Mouse (Mus musculus) forebrain, embryonic 13.5 days (tissue): ENCODE measurements around the gene D6Ertd527e. TPM values are rescaled to one million over a fixed set of nuclear protein-coding genes. Genes with fewer than 3 reads are reported as not detected.

Experiments
- ATAC-seq: fragments of 200-750 bp; cut with Nextera tagmentation; 2 replicates; pipeline ENCODE4 v1.8.0; 2017
- H3K27ac ChIP-seq: fragments of 300-500 bp; sonication (generic); 2 replicates; pipeline ENCODE4 v1.5.1; 2015; ENCODE audit warnings: inconsistent platforms, mild to moderate bottlenecking, moderate library complexity
- H3K27me3 ChIP-seq: fragments of 300-500 bp; sonication (generic); 2 replicates; pipeline ENCODE4 v1.6.1; 2015; ENCODE audit warnings: mild to moderate bottlenecking, inconsistent platforms
- H3K36me3 ChIP-seq: fragments of 300-500 bp; sonication (generic); 2 replicates; pipeline ENCODE4 v1.6.1; 2015; ENCODE audit warnings: mild to moderate bottlenecking, inconsistent platforms; ENCODE audit not compliant: poor library complexity, severe bottlenecking
- H3K4me1 ChIP-seq: fragments of 300-500 bp; sonication (generic); 2 replicates; pipeline ENCODE4 v1.6.1; 2015; ENCODE audit warnings: inconsistent platforms
- H3K4me2 ChIP-seq: fragments of 300-500 bp; sonication (generic); 2 replicates; pipeline ENCODE4 v1.6.1; 2015; ENCODE audit warnings: inconsistent platforms, mild to moderate bottlenecking, moderate library complexity
- H3K4me3 ChIP-seq: fragments of 300-500 bp; sonication (generic); 2 replicates; pipeline ENCODE4 v1.5.1; 2015; ENCODE audit warnings: mild to moderate bottlenecking, inconsistent platforms
- H3K9ac ChIP-seq: fragments of 300-500 bp; sonication (generic); 2 replicates; pipeline ENCODE4 v1.6.1; 2015; ENCODE audit warnings: mild to moderate bottlenecking, inconsistent platforms
- H3K9me3 ChIP-seq: fragments of 300-500 bp; sonication (generic); replicated peaks from 2 replicates; pipeline ENCODE4 v1.6.1; 2016; ENCODE audit warnings: inconsistent platforms
- WGBS: fragments of 180-500 bp; shearing (Covaris S2); methylation state at CpG from one replicate; pipeline ENCODE4 v1.1.7; 2015; 5-methylcytosine and 5-hydroxymethylcytosine counted together
- polyA plus RNA-seq: library from polyadenylated mRNA; unstranded; fragments of >200 nt; fragmentation: Nextera tagmentation; extraction: Ambion mirVana; gene quantifications from 2 replicates; pipeline ENCODE4 v1.2.1, GENCODE M21; 2015

The D6Ertd527e gene
- 0.14 and 0.18 TPM in 2 replicates for polyA plus RNA-seq

DNA sequence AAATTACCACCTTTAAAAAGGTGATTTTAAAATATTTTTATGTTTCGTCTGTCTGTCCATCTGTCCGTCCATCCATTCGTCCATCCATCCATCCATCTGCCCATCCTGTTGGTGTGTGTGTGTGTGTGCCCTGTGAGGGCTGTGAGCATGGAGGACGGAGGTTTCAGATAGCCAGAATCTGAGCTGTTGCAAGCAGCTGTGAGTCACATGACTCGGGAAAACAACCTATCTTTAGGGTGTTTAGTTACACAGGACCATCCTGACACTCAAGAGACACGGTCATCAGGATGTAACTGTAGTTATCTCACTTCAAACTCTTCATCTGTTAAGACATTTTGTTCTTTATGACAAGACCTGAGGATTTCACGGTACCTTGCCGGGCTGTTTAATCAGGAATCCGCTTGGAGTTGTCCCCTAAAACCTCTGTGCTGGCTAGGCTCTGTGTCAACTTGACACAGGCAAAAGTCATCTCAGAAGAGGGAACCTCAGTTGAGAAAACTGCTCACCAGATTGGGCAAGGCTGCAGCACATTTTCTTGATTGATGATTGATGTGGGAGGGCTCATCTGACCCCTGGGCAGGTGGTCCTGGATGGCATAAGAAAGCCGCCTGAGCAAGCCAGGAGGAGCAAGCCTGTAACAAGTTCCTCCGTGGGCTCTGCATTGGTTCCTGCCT is at the start of gene D6Ertd527e:
Gene D6Ertd527e (plus strand): TSS at position 624 of the 674 bp plus-strand sequence.
- H3K27me3 ChIP-seq: no peaks in the 10 kb centered on the region
- no peaks in the 10 kb centered on the region for H3K9me3 ChIP-seq
- H3K27ac ChIP-seq: no peak within 1 kb of the TSS
- ATAC-seq: no peak
- no peak within 1 kb of the TSS for H3K4me2 ChIP-seq
- H3K9ac ChIP-seq: no peak within 1 kb of the TSS
- no peak within 1 kb of the TSS for H3K4me3 ChIP-seq
- WGBS: 86% methylated on average over 11 of the region's 11 CpGs
- H3K36me3 ChIP-seq: no peaks in the 10 kb centered on the region
- peaks cover 11% of the 10 kb centered on the region for H3K4me1 ChIP-seq

DNA sequence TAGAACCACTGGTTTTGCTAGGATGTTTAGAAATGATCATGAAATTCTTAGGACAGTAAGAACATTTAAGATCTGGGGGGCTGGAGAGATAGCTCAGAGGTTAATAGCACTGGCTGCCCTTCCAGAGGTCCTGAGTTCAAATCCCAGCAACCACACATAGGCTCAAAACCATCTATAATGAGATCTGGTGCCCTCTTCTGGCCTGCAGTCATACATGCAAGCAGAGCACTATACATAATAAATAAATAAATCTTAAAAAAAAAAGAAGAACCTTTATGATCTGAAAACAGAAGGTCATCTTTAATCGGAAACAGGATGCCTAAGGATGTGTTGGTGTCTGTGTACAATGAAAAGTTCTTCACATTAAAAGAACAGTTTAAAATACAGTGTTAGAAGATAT is 44.8 kb upstream of the D6Ertd527e start:
- 89% methylated on average over 1 of the region's 1 CpGs for WGBS
- no peak overlapping the region for H3K9ac ChIP-seq
- ATAC-seq: no peak

DNA sequence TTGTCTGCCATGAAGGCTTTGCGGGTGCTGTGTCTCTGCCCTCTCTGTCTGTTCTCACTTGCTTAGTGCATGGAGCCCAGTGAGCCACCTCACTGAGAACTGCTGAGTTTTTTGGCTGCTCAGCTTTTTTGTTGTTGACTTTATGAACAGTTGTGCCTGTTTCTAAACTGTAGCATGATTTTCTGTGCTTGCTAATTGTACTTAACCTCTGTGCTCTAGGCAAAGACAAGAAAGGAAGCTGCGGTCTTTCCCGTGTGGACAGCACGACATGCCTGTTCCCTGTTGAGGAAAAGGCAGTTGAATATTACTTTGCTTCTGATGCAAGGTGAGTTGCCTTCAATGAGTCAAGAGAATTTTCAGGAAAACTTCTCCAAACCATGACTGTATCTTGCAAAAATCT is 41.0 kb upstream of the D6Ertd527e start:
- no peaks in the 10 kb centered on the region for H3K4me1 ChIP-seq
- WGBS: 96% methylated on average over 4 of the region's 4 CpGs
- no peak overlapping the region for H3K4me2 ChIP-seq
- no peaks in the 10 kb centered on the region for H3K27me3 ChIP-seq
- no peaks in the 10 kb centered on the region for H3K9me3 ChIP-seq
- H3K27ac ChIP-seq: no peak overlapping the region
- no peak for ATAC-seq
- no peak overlapping the region for H3K9ac ChIP-seq
- H3K4me3 ChIP-seq: no peak overlapping the region
- H3K36me3 ChIP-seq: peaks cover 85% of the 10 kb centered on the region

More for the DNA sequence above, 44.8 kb upstream of the D6Ertd527e start:
- peaks cover 82% of the 10 kb centered on the region for H3K36me3 ChIP-seq
- no peaks in the 10 kb centered on the region for H3K9me3 ChIP-seq
- no peak overlapping the region for H3K4me3 ChIP-seq
- no peak overlapping the region for H3K27ac ChIP-seq
- H3K4me2 ChIP-seq: no peak overlapping the region
- no peaks in the 10 kb centered on the region for H3K4me1 ChIP-seq
- H3K27me3 ChIP-seq: no peaks in the 10 kb centered on the region

DNA sequence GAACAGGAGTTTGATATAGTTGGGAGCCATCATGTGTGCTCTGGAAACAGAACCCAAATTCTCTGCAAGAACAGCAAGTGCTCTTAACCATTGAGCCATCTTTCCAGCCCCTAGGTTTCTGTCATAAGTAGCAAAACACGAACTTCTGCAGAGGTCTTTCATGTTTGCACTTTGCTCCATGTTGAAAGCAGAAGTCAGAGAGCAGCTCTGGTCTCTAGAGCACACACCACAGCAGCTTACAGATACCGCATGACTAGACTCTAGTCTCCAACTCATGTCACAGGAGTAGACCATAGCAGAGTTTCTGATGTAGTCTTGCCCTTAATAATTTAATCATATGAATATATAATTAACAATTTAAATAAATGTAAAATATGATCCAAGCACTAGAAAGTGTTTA is 36.3 kb upstream of the D6Ertd527e start:
- no peaks in the 10 kb centered on the region for H3K4me1 ChIP-seq
- H3K9ac ChIP-seq: no peak overlapping the region
- no peak overlapping the region for H3K4me2 ChIP-seq
- no peaks in the 10 kb centered on the region for H3K9me3 ChIP-seq
- 92% methylated on average over 2 of the region's 2 CpGs for WGBS
- ATAC-seq: no peak
- no peak overlapping the region for H3K27ac ChIP-seq
- H3K4me3 ChIP-seq: no peak overlapping the region
- no peaks in the 10 kb centered on the region for H3K27me3 ChIP-seq
- H3K36me3 ChIP-seq: peaks cover 88% of the 10 kb centered on the region

DNA sequence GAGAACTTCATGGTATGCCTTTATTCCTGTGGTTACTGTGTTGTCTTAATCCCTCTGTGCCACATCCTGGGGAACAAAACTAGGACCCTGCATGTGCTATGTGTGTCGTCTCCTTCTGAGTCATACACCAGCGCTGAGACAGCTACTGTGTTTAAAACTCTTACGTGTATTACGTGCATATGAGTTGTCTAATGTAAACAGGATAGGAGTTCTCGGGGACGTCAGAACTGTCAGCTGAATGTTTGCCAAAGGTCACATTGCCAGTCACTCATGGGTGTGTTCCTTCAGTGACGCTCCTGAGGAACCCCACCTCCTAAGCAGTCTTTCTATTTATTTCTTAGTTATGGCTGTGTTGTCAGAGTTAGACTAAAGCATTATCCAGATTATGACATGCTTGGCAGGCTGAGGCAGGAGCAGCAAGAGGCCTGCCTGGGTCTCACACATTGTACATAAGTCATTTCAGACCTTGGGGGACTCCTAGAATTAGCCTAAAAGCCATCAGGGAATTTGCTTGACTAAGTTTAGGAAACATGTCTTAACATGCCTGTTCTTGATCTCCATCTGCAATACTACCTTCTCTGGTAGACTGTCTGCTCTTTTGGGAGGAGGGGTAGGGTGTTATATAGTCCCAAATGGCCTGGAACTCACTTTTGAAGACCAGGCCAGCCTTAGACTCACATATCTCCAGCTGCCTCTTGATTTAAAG is 35.2 kb upstream of the D6Ertd527e start:
- ATAC-seq: no peak
- no peak overlapping the region for H3K4me2 ChIP-seq
- H3K9me3 ChIP-seq: no peaks in the 10 kb centered on the region
- H3K36me3 ChIP-seq: peaks cover 84% of the 10 kb centered on the region
- no peak overlapping the region for H3K9ac ChIP-seq
- 93% methylated on average over 7 of the region's 7 CpGs for WGBS
- no peak overlapping the region for H3K4me3 ChIP-seq
- H3K27ac ChIP-seq: no peak overlapping the region
- no peaks in the 10 kb centered on the region for H3K27me3 ChIP-seq
- H3K4me1 ChIP-seq: no peaks in the 10 kb centered on the region

DNA sequence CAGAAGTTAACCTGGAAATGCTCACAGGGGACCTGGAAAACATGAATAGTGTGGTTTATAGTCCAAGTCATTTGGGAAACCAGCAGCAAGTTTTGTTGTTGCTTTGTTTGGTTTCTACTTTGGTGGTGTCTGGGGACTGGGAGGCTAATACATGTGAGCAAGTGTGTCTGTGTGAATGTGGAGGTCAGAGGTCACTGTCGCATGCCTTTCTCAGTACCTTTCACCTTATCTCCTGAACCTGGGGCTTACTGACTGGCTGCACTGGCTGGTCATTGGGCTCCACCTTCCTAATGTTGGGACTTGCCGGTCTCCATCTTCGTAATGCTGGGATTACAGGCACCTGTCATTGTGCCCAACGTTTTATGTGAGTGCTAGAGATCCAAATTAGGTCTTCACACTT is 33.9 kb upstream of the D6Ertd527e start:
- Histone ChIP-seq H3K4me1 (no peaks in the 10 kb centered on the region), H3K9ac (no peak overlapping the region), H3K36me3 (peaks cover 75% of the 10 kb centered on the region), H3K9me3 (no peaks in the 10 kb centered on the region), H3K4me2 (no peak overlapping the region), H3K27me3 (no peaks in the 10 kb centered on the region), H3K27ac (no peak overlapping the region), H3K4me3 (no peak overlapping the region)
- no peak for ATAC-seq
- WGBS: 93% methylated on average over 4 of the region's 4 CpGs

DNA sequence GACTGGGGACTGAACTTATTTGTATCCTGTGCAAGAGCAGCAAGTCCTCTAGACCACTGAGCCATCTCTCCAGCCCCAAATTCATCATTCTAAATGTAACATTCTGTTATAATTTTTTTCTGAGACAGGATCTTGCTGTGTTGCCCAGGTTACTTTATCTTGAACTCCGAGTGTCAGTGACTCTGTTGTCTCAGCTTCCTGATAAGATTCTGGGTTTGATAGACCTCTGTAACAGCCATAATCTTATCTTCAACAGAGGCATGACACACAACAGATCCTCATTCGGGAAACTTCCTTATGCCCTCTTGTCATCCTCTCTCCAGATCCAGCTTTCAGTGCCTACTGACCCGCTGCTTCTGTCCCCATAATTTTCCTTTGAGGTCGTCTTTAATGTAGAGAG is 31.8 kb upstream of the D6Ertd527e start:
- Histone ChIP-seq H3K36me3 (peaks cover 66% of the 10 kb centered on the region), H3K27me3 (no peaks in the 10 kb centered on the region)
- 93% methylated on average over 4 of the region's 4 CpGs for WGBS

DNA sequence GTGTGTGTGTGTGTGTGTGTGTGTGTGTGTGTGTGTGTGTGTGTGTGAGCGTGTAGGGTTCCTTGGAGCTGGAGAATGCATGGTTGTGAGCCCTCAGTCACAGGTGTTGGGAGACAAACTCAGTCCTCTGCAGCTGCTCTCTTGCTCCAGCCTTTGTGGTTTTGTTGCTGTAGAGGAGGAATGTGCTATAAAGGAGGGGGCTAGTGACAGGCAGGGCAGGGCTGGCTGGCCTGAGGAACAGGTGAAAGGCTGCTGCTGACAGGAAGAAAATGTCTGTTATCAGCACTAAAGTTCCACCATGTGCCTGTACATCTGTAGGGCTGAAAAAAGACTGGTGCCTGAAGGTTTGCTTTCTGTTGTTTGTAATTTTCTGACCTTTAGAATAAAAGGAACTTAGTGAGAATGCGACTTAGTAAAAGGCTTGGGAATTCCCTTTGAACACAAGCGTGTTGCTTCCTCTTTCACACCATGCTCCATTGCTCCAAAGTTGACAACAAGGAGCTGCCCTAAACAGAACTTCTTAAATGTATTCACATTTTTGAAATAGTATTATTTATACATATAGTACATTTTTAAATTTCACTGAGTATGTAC is 29.4 kb upstream of the D6Ertd527e start:
- Histone ChIP-seq H3K4me2 (no peak overlapping the region), H3K4me3 (no peak overlapping the region), H3K27ac (no peak overlapping the region), H3K4me1 (no peaks in the 10 kb centered on the region), H3K36me3 (peaks cover 60% of the 10 kb centered on the region), H3K27me3 (no peaks in the 10 kb centered on the region), H3K9ac (no peak overlapping the region), H3K9me3 (no peaks in the 10 kb centered on the region)
- WGBS: 83% methylated on average over 3 of the region's 3 CpGs
- ATAC-seq: no peak

More for the DNA sequence above, 31.8 kb upstream of the D6Ertd527e start:
- no peaks in the 10 kb centered on the region for H3K9me3 ChIP-seq
- no peak overlapping the region for H3K4me3 ChIP-seq
- H3K9ac ChIP-seq: no peak overlapping the region
- no peak overlapping the region for H3K4me2 ChIP-seq
- H3K27ac ChIP-seq: no peak overlapping the region
- no peaks in the 10 kb centered on the region for H3K4me1 ChIP-seq
- no peak for ATAC-seq

DNA sequence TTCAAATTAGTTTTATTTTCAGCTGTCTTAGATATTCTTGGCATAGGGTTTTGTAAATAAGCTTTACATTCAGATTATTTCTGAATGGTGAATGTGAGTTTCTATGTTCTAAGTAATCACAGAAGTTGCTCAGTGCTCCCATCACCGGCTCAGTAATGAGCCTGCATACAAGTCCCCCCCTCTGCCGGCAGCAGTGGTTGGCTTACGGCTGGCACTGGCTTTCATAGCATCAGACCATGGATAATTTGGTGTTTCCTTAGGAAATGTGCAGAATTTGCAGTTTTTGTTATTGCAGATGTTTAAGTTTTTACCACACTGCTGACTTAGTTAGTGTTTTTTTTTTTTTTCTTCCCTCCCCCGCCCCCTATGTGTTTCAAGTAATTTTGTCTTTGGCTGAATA is 25.1 kb upstream of the D6Ertd527e start:
- WGBS: 85% methylated on average over 4 of the region's 4 CpGs
- Histone ChIP-seq H3K4me1 (no peaks in the 10 kb centered on the region), H3K36me3 (peaks cover 66% of the 10 kb centered on the region), H3K9ac (no peak overlapping the region), H3K27me3 (no peaks in the 10 kb centered on the region), H3K27ac (no peak overlapping the region), H3K4me2 (no peak overlapping the region), H3K9me3 (no peaks in the 10 kb centered on the region), H3K4me3 (no peak overlapping the region)
- no peak for ATAC-seq

DNA sequence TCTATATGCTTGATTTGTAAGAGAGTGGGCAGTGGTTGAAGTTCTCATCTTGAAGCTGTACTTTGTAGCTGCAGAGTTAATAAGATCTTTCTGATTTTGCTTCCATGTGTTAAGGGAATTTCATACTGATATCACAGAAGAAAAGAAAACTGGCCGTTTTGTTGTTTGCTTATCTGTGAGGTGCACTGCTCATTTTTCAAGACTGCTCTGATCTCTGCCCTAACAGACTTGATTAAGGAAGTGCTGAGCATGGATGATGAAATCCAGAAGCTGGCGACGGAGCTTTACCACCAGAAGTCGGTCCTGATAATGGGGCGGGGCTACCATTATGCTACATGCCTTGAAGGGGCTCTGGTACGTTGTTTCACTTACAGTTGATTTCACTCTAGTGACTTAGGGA is 19.5 kb upstream of the D6Ertd527e start:
- Histone ChIP-seq H3K4me1 (no peaks in the 10 kb centered on the region), H3K9ac (no peak overlapping the region), H3K9me3 (no peaks in the 10 kb centered on the region), H3K4me2 (no peak overlapping the region), H3K27me3 (no peaks in the 10 kb centered on the region), H3K36me3 (peaks cover 89% of the 10 kb centered on the region), H3K4me3 (no peak overlapping the region), H3K27ac (no peak overlapping the region)
- ATAC-seq: no peak
- WGBS: 90% methylated on average over 6 of the region's 6 CpGs

DNA sequence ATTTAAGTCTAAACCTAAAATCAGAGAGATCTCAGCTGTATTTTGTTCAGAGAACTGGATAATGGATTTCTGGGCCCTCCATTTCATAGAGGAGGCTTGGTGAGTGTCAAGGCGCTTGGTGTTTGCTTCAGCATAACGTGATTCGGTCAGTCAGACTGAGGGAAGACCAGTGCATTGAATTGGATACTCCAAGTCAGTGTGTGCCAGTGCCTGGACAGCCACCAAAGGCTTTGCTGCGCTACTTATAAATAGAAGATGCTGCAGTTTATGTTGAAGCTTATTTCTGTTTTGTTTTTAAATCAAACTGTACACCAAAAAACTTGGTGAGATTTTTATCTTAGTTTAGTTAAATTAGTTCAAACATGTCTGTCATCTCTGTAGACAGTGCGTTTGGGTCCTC is 16.2 kb upstream of the D6Ertd527e start:
- no peaks in the 10 kb centered on the region for H3K9me3 ChIP-seq
- H3K27me3 ChIP-seq: no peaks in the 10 kb centered on the region
- 93% methylated on average over 5 of the region's 5 CpGs for WGBS
- H3K4me1 ChIP-seq: no peaks in the 10 kb centered on the region
- peaks cover 70% of the 10 kb centered on the region for H3K36me3 ChIP-seq
- ATAC-seq: no peak
- no peak overlapping the region for H3K4me2 ChIP-seq
- H3K4me3 ChIP-seq: no peak overlapping the region
- H3K27ac ChIP-seq: no peak overlapping the region
- no peak overlapping the region for H3K9ac ChIP-seq

DNA sequence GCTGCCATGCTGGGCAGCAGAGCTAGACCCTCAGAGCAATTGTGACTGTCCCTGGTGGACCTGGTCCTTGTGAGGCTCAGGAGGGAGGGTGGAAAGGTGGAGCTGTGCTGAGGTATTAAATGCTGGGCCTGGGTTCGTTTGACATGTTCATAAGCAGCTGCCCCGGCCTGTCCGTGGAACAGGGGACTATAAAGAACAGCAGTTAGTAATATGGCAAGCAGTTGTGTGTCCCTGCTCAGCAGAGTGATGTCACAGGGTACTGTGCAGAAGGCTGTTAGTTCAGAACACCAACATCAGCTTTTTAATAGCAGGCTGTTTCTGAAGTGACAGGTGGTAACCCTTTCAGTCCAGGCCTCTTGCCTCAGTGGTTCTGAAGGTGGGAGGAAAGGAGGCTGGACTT is 13.7 kb upstream of the D6Ertd527e start:
- no peak overlapping the region for H3K4me2 ChIP-seq
- H3K36me3 ChIP-seq: peaks cover 44% of the 10 kb centered on the region
- H3K9ac ChIP-seq: no peak overlapping the region
- no peak for ATAC-seq
- H3K4me1 ChIP-seq: no peaks in the 10 kb centered on the region
- H3K27ac ChIP-seq: no peak overlapping the region
- H3K9me3 ChIP-seq: no peaks in the 10 kb centered on the region
- WGBS: 90% methylated on average over 3 of the region's 3 CpGs
- no peak overlapping the region for H3K4me3 ChIP-seq
- H3K27me3 ChIP-seq: no peaks in the 10 kb centered on the region
